Mouse (Mus musculus) urinary bladder, postnatal 36 days (tissue): ENCODE results near the gene Zfp248.

Source experiments
- DNase-seq, 2 experiments: peaks; one replicate each; pipeline ENCODE4 v3.0.0; 2022; ENCODE audit warnings: low spot score in 2 of 2, mixed read lengths in 1 of 2

Gene Zfp248

GRCm38 (mm10) chr6:118455042-118455631 is at the start of gene Zfp248:
TSS of gene Zfp248 (minus strand) at chr6:118455528.
- DNase-seq = peak; percentile 67 to 78

DNA sequence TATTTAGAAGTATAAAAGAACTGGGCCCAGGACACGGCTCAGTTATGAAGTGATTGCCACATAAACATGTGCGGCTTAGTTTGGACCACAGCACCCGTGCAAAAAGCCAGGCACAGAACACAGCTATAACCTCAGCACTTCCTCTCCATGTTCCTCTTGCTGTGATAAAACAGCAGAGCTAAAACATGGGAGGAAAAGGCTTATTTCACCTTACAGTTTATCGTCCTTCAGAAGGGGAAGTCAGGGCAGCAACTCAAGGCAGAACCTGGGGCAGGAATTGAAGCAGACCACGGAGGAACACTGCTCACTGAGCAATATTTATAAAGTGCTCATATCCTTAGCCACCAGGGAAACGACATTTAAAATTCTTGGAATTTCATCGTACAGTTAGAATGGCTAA is 43.7 kb upstream of the Zfp248 start:
- no peak for DNase-seq

DNA sequence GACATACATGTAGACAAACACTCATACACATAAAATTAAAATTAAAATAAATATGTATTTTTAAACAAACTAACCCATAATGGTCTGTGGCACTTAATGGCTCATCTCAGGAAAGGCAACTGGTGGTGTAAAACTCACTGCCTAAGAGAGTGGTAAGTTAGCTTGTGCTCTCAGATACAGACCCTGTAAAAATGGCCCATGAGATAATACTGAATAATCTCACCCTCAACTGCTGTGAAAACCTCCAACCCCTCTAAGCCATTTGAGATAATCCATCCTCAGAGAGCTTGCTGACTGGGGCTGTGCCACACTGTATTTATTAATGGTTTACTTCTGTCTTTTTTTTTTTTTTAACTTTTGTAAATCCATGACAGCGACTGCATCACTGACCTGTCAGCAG is 26.8 kb upstream of the Zfp248 start:
- no peak for DNase-seq

- peak; percentile 55 to 77 for DNase-seq
Observed at GRCm38 (mm10) chr6:118478957-118479708, 23.8 kb upstream of the Zfp248 start, which contains the start of gene Zfp9. TSS of gene Zfp9 (minus strand) at chr6:118479320.

GRCm38 (mm10) chr6:118477875-118478785 is 22.8 kb upstream of the Zfp248 start:
- DNase-seq = no peak

GRCm38 (mm10) chr6:118462069-118462705 is 6.9 kb upstream of the Zfp248 start:
- no peak for DNase-seq

- DNase-seq = no peak
Observed at GRCm38 (mm10) chr6:118457726-118458125, 2.4 kb upstream of the Zfp248 start.

DNA sequence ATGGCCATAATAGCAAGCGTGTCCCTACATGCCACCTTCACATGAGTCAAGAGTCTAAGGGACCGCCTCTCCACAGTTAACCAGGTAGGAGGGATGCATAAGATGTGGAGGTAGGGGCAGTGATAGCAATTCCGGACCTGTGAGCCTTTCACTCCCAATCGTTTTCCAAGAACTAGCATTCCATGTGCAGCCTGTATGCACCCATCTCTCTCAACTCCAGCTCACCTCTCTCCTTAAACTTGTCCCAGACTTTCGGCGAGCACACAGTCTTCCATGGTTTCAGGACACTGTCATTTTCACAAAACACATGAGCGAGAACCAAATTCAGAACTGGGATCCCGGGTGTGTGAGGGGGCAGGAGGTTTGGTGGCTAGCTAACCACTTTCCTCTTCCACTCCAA is 876 bp downstream of the Zfp248 start:
- DNase-seq = no peak

- DNase-seq = no peak
Observed at GRCm38 (mm10) chr6:118431502-118431901, 23.8 kb downstream of the Zfp248 start.

GRCm38 (mm10) chr6:118426666-118427065 is 28.7 kb downstream of the Zfp248 start:
- no peak for DNase-seq

DNA sequence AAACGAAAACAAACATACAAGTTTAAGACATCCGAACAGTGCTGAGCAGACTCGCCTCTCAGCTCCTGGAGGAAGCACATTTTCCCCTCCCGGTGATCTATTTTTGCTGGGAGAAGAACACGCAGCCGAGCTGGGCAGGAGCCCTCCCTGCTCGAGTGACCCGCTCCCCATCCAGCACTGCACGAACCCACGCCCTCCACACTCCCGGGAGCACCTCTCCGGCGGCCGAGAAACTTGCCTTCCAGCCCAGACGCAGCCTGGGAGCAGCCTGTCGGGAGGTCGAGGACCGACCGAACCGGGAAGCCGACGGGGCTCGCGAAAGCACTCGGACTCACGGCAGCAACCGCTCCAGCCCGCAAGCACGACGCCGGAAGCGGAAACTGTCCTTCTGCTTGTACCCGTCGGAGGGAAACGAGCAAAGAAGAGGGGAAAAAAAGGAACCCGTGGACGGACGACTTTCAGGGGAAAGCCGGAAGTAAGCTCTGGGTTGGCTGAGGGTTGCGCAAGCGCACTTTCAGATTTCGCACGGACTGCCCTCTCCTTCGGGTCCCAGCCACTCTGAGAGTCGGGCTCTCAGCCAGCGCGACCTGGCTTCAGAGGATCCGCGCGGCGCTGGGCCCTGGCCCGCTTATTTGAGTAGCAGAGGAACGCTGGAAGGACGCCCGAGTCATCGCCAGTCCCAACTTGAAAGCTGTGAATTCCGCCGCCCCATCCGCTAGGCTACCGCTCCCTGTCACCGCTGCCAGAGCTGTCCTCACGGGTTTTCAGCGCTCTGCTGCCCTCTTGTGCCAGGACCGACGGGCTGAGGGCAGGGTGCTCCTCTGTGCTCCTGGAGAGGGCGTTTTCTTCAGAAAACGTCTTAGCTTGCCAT is 36.0 kb downstream of the Zfp248 start, which contains the start of gene Bms1:
Gene Bms1 (minus strand): TSS at position 425 of the 871 bp plus-strand sequence.
- peak; percentile 93 to 94 for DNase-seq

GRCm38 (mm10) chr6:118410428-118410827 is 44.9 kb downstream of the Zfp248 start:
- no peak for DNase-seq

DNA sequence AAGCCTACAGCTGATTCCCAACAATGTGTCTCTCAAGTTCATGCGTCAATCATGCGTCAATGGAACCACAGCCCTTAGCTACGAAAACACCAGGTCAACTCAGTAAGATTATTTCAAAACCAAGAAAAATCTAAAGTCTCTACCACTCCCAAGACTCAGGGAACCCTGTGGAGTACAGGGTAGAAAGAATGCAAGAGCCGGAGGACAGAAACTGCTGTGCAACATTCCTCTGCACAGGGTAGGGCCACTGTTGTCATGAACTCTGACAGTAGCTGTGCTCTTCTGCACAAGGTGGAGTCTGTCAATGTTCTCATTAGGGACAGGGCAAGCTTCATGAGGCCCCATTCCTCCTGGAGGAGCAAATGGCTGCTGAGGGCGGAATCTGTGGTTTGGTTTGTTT is 46.8 kb downstream of the Zfp248 start:
- DNase-seq = no peak

GRCm38 (mm10) chr6:118406421-118406820 is 48.9 kb downstream of the Zfp248 start:
- DNase-seq = no peak

- no peak for DNase-seq
Observed at GRCm38 (mm10) chr6:118390746-118391145, 64.6 kb downstream of the Zfp248 start.

GRCm38 (mm10) chr6:118385962-118386361 is 69.4 kb downstream of the Zfp248 start:
- no peak for DNase-seq

DNA sequence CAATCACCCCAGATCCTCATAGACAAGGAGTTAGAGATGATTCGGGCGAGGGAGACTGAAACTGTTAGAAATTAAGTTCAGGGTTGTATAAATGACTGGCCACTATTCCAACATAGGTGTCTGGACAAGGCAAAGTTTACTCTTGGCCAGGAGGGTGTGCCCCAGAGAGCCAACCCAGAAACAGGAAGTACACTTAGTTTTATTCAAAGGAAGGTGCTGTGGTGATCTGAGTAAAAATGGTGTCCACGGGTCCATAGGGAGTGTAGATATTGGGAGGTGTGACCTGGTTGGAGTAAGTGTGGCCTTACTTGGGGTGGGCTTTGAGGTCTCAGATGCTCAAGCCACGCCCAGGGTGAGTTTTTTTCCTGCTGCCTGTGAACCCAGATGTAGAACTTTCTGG is 74.1 kb downstream of the Zfp248 start:
- DNase-seq = no peak

- DNase-seq = no peak
Observed at GRCm38 (mm10) chr6:118380630-118381029, 74.7 kb downstream of the Zfp248 start.

DNA sequence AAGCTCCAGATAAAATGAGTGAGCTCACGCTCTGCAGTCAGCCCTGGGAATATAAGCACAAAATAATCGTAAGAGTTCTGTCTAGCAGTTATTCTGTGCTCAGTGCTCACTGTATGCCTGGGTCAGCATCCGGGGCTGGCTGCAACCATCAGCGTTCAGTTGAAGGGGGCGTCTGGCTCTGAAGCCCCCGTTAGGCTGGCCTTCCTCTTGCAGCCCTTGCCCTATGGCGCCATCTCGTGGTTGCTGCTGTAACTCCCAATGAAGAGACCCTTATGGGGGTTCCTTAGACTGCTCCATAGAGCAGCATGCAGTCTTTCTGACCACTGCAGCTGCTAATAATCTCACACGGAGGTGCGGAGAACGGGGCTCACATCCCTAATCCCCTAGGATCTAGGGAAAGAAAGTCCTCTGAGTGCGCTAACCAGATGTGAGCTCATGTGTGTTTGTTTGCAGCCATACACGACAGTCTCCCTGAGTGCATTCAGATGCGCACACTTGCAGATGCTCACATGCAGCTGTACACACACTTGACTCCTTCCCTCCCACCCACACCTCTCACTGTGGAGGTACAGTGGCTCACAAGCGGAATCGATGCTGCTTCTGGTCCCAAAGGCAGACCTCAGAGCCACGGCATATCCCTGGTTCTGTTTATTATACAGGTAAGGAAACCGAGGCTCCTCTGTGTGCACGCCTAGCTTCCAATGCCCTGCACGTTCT is 75.7 kb downstream of the Zfp248 start:
- DNase-seq = peak; percentile 25 to 31

GRCm38 (mm10) chr6:118377611-118378010 is 77.7 kb downstream of the Zfp248 start:
- no peak for DNase-seq
